Mouse (Mus musculus) spleen, adult 12 weeks (tissue): Measurements from ENCODE around the gene Bend7.

Experiments used
- DNase-seq: peaks from one replicate; pipeline ENCODE4 v3.0.0; 2022; ENCODE audit warnings: low spot score

Gene Bend7

GRCm38 (mm10) chr2:4717769-4718661, at the start of gene Bend7:
TSS of gene Bend7 (plus strand) at chr2:4717831.
- DNase-seq = no peak

- no peak for DNase-seq
Measured at GRCm38 (mm10) chr2:4668626-4669025, 49.0 kb upstream of the Bend7 start.

- no peak for DNase-seq
Measured at GRCm38 (mm10) chr2:4669701-4670100, 47.9 kb upstream of the Bend7 start.

GRCm38 (mm10) chr2:4671636-4672035, 46.0 kb upstream of the Bend7 start:
- no peak for DNase-seq

GRCm38 (mm10) chr2:4679886-4680285, 37.7 kb upstream of the Bend7 start:
- DNase-seq = no peak

- no peak for DNase-seq
Measured at GRCm38 (mm10) chr2:4711262-4711661, 6.4 kb upstream of the Bend7 start.

GRCm38 (mm10) chr2:4717081-4717768, 406 bp upstream of the Bend7 start:
- DNase-seq = no peak

GRCm38 (mm10) chr2:4723088-4723487, 5.5 kb downstream of the Bend7 start:
- DNase-seq = no peak

- no peak for DNase-seq
Measured at GRCm38 (mm10) chr2:4730161-4730560, 12.5 kb downstream of the Bend7 start.

- DNase-seq = no peak
Measured at GRCm38 (mm10) chr2:4733971-4734370, 16.3 kb downstream of the Bend7 start.

GRCm38 (mm10) chr2:4736095-4736797, 18.6 kb downstream of the Bend7 start:
- DNase-seq = no peak

GRCm38 (mm10) chr2:4736798-4737155, 19.1 kb downstream of the Bend7 start:
- DNase-seq = no peak

- DNase-seq = no peak
Measured at GRCm38 (mm10) chr2:4751918-4752317, 34.3 kb downstream of the Bend7 start.

- DNase-seq = no peak
Measured at GRCm38 (mm10) chr2:4755716-4756115, 38.1 kb downstream of the Bend7 start.

GRCm38 (mm10) chr2:4757218-4757617, 39.6 kb downstream of the Bend7 start:
- no peak for DNase-seq

GRCm38 (mm10) chr2:4760741-4761140, 43.1 kb downstream of the Bend7 start:
- DNase-seq = no peak

GRCm38 (mm10) chr2:4761906-4762305, 44.3 kb downstream of the Bend7 start:
- DNase-seq = no peak

- no peak for DNase-seq
Measured at GRCm38 (mm10) chr2:4764071-4764470, 46.4 kb downstream of the Bend7 start.

- DNase-seq = no peak
Measured at GRCm38 (mm10) chr2:4770376-4770775, 52.7 kb downstream of the Bend7 start.

- no peak for DNase-seq
Measured at GRCm38 (mm10) chr2:4773911-4774310, 56.3 kb downstream of the Bend7 start.

- no peak for DNase-seq
Measured at GRCm38 (mm10) chr2:4777291-4777690, 59.7 kb downstream of the Bend7 start.

- no peak for DNase-seq
Measured at GRCm38 (mm10) chr2:4781641-4782040, 64.0 kb downstream of the Bend7 start.

GRCm38 (mm10) chr2:4782401-4782800, 64.8 kb downstream of the Bend7 start:
- DNase-seq = no peak
